Mouse (Mus musculus) neural tube, embryonic 14.5 days (tissue): ENCODE data around the gene Ccdc124. TPM values are rescaled to one million over a fixed set of nuclear protein-coding genes. Genes with fewer than 3 reads are reported as not detected.

Experiments
- ATAC-seq: fragments of 200-750 bp; cut with Nextera tagmentation; 2 replicates; pipeline ENCODE4 v1.8.0; 2017; ENCODE audit warnings: low read depth, mild to moderate bottlenecking, moderate TSS enrichment, moderate library complexity
- H3K27ac ChIP-seq: fragments of 300-500 bp; sonication (generic); 2 replicates; pipeline ENCODE4 v1.5.1; 2014; ENCODE audit warnings: low read depth, mild to moderate bottlenecking, control low read depth, low read length, moderate library complexity, mixed read lengths
- H3K27me3 ChIP-seq: fragments of 300-500 bp; sonication (generic); 2 replicates; pipeline ENCODE4 v1.6.1; 2014; ENCODE audit warnings: low read length; ENCODE audit not compliant: control insufficient read depth, insufficient read depth
- H3K36me3 ChIP-seq: fragments of 300-500 bp; sonication (generic); 2 replicates; pipeline ENCODE4 v1.6.1; 2014; ENCODE audit warnings: low read length, mixed read lengths; ENCODE audit not compliant: control insufficient read depth, insufficient read depth
- H3K4me1 ChIP-seq: fragments of 300-500 bp; sonication (generic); 2 replicates; pipeline ENCODE4 v1.6.1; 2014; ENCODE audit warnings: low read length; ENCODE audit not compliant: control insufficient read depth, insufficient read depth
- H3K4me2 ChIP-seq: fragments of 300-500 bp; sonication (generic); 2 replicates; pipeline ENCODE4 v1.6.1; 2014; ENCODE audit warnings: mild to moderate bottlenecking, low read depth, low read length, control low read depth
- H3K4me3 ChIP-seq: fragments of 300-500 bp; sonication (generic); 2 replicates; pipeline ENCODE4 v1.5.1; 2014; ENCODE audit warnings: low read depth, low read length, control low read depth, mixed read lengths
- H3K9ac ChIP-seq: fragments of 300-500 bp; sonication (generic); replicated peaks from 2 replicates; pipeline ENCODE4 v1.6.1; 2014; ENCODE audit warnings: low read depth, mild to moderate bottlenecking, control low read depth, low read length, mixed read lengths
- H3K9me3 ChIP-seq: fragments of 300-500 bp; sonication (generic); 2 replicates; pipeline ENCODE4 v1.6.1; 2016; ENCODE audit warnings: low read length; ENCODE audit not compliant: control insufficient read depth
- WGBS: fragments of 180-500 bp; shearing (Covaris S2); extraction: QIAGEN DNeasy Blood & Tissue Kit; methylation state at CpG from one replicate; pipeline ENCODE4 v1.1.7; 2014; 5-methylcytosine and 5-hydroxymethylcytosine counted together
- polyA plus RNA-seq: library from polyadenylated mRNA; unstranded; fragments of >200 nt; fragmentation: Nextera tagmentation; extraction: Ambion mirVana; gene quantifications from 2 replicates; pipeline ENCODE4 v1.2.1, GENCODE M21; 2014

The Ccdc124 gene
- 155 and 159 TPM in 2 replicates for polyA plus RNA-seq

DNA sequence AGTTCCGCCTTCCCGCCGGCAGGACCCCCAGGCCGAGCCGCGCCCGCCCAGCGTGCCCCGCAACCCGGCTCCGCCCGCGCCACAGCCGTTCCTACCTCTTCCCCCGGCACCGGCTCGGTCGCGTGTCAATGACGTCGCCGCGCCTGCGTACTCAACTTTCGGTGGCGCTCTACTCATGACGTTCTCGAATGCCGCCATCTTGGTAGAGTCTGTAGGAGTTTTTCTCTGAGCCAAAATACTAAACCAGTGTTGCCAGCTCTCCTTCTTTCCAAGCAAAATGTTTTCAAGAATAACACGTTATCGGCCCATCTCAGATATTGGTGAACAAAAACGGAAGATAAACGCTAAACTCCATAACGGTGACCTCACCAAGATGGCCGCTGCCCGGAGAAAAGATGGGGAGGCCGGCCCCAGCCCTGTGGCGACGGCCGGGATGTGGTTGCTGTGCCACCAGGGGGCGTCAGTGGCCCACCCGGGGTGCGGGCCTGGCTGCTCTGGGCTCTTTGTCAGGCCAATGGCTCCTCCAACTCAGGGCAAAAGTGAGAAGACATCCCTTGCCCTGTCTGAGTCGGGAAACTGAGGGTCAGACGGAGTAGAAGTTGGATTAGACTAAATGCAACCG is at the start of gene Ccdc124:
Ccdc124 (minus strand) TSS at position 572 of the 622 bp plus-strand sequence.
- peak within 1 kb of the TSS; percentile 92 for H3K4me2 ChIP-seq
- peak within 1 kb of the TSS; percentile 87 for H3K27ac ChIP-seq
- H3K36me3 ChIP-seq = no peaks in the 10 kb centered on the region
- H3K27me3 ChIP-seq = no peaks in the 10 kb centered on the region
- 1% methylated on average over 46 of the region's 46 CpGs for WGBS
- peaks cover 10% of the 10 kb centered on the region for H3K4me1 ChIP-seq
- ATAC-seq = peak; percentile 87
- H3K9ac ChIP-seq = peak within 1 kb of the TSS; percentile 75
- peak within 1 kb of the TSS; percentile 78 for H3K4me3 ChIP-seq
- no peaks in the 10 kb centered on the region for H3K9me3 ChIP-seq

- Histone ChIP-seq H3K9me3 (no peaks in the 10 kb centered on the region), H3K36me3 (peaks cover 26% of the 10 kb centered on the region), H3K4me1 (no peaks in the 10 kb centered on the region), H3K4me3 (no peak overlapping the region), H3K9ac (no peak overlapping the region), H3K4me2 (no peak overlapping the region), H3K27ac (no peak overlapping the region), H3K27me3 (no peaks in the 10 kb centered on the region)
- 92% methylated on average over 9 of the region's 9 CpGs for WGBS
- no peak for ATAC-seq
Measured at GRCm38 (mm10) chr8:70920049-70920922, 46.6 kb upstream of the Ccdc124 start.

- WGBS = 93% methylated on average over 17 of the region's 17 CpGs
- Histone ChIP-seq H3K27ac (no peak overlapping the region), H3K9me3 (no peaks in the 10 kb centered on the region), H3K27me3 (no peaks in the 10 kb centered on the region), H3K4me1 (no peaks in the 10 kb centered on the region), H3K4me3 (no peak overlapping the region), H3K4me2 (no peak overlapping the region), H3K36me3 (peaks cover 51% of the 10 kb centered on the region), H3K9ac (no peak overlapping the region)
- no peak for ATAC-seq
Measured at GRCm38 (mm10) chr8:70914704-70915103, 41.0 kb upstream of the Ccdc124 start.

GRCm38 (mm10) chr8:70913523-70913922 is 39.8 kb upstream of the Ccdc124 start:
- H3K27me3 ChIP-seq = no peaks in the 10 kb centered on the region
- no peak overlapping the region for H3K27ac ChIP-seq
- H3K4me3 ChIP-seq = no peak overlapping the region
- no peak for ATAC-seq
- no peaks in the 10 kb centered on the region for H3K9me3 ChIP-seq
- 95% methylated on average over 26 of the region's 26 CpGs for WGBS
- no peak overlapping the region for H3K9ac ChIP-seq
- peaks cover 51% of the 10 kb centered on the region for H3K36me3 ChIP-seq
- no peak overlapping the region for H3K4me2 ChIP-seq
- no peaks in the 10 kb centered on the region for H3K4me1 ChIP-seq

DNA sequence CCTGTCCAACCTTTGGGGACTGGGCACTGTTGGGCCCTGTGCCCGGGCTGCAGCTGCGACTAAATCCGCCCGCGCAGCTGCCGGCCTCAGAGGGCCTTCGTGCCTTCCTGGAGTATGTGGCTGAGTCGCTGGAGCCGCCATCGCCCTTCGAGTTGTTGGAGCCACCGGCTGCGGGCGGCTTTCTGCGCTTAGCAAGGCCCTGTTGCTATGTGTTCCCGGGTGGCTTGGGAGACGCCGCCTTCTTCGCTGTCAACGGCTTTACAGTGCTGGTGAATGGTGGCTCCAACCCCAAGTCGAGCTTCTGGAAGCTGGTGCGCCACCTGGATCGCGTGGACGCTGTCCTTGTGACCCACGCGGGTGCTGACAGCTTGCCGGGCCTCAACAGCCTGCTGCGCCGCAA is 39.2 kb upstream of the Ccdc124 start:
- 94% methylated on average over 30 of the region's 30 CpGs for WGBS
- no peaks in the 10 kb centered on the region for H3K9me3 ChIP-seq
- H3K4me2 ChIP-seq = no peak overlapping the region
- no peaks in the 10 kb centered on the region for H3K4me1 ChIP-seq
- no peak overlapping the region for H3K4me3 ChIP-seq
- no peaks in the 10 kb centered on the region for H3K27me3 ChIP-seq
- peaks cover 49% of the 10 kb centered on the region for H3K36me3 ChIP-seq
- ATAC-seq = no peak
- H3K9ac ChIP-seq = no peak overlapping the region
- H3K27ac ChIP-seq = no peak overlapping the region

DNA sequence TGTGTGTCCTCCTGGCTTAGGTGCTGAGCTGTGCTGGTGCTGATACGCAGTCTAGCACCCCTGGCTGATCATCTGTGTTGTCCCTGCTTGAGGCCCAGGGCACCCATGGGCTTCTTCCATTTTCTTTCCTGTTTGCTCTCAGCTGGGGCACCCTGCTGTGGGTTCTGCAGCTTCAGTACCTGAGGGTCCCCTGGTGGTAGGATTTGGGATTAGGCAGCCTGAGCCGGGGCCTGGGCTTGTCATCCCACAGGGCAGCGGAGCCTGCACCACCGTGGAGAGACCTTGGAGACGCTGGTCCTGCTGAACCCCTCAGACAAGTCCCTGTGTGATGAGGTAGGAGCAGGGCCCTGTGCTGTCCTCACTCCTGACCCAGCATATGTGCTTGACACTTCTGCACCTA is 37.9 kb upstream of the Ccdc124 start:
- 86% methylated on average over 5 of the region's 5 CpGs for WGBS
- H3K4me2 ChIP-seq = no peak overlapping the region
- H3K9me3 ChIP-seq = no peaks in the 10 kb centered on the region
- no peaks in the 10 kb centered on the region for H3K27me3 ChIP-seq
- no peak overlapping the region for H3K27ac ChIP-seq
- no peak overlapping the region for H3K9ac ChIP-seq
- H3K4me1 ChIP-seq = peaks cover 6% of the 10 kb centered on the region
- no peak overlapping the region for H3K4me3 ChIP-seq
- peaks cover 37% of the 10 kb centered on the region for H3K36me3 ChIP-seq
- ATAC-seq = no peak

GRCm38 (mm10) chr8:70907518-70907917 is 33.8 kb upstream of the Ccdc124 start:
- Histone ChIP-seq H3K9ac (no peak overlapping the region), H3K27ac (no peak overlapping the region), H3K4me1 (peaks cover 7% of the 10 kb centered on the region), H3K27me3 (no peaks in the 10 kb centered on the region), H3K4me2 (no peak overlapping the region), H3K36me3 (peaks cover 8% of the 10 kb centered on the region; the same call in 1 of the 2 replicates), H3K4me3 (no peak overlapping the region), H3K9me3 (no peaks in the 10 kb centered on the region)
- WGBS = 93% methylated on average over 2 of the region's 2 CpGs
- no peak for ATAC-seq

GRCm38 (mm10) chr8:70905831-70906736 is 32.3 kb upstream of the Ccdc124 start, which contains the start of gene Map1s:
Gene Map1s (plus strand): TSS chr8:70905932.
- peak within 1 kb of the TSS; percentile 90 for H3K9ac ChIP-seq
- no peaks in the 10 kb centered on the region for H3K9me3 ChIP-seq
- H3K4me3 ChIP-seq = peak within 1 kb of the TSS; percentile 86
- 0 out of 2 replicates have a peak, but pooled peaks cover 3% of the 10 kb centered on the region for H3K36me3 ChIP-seq
- H3K4me1 ChIP-seq = peaks cover 7% of the 10 kb centered on the region
- H3K27ac ChIP-seq = peak within 1 kb of the TSS; percentile 92
- ATAC-seq = peak; percentile 95
- H3K27me3 ChIP-seq = no peaks in the 10 kb centered on the region
- H3K4me2 ChIP-seq = peak within 1 kb of the TSS; percentile 92
- WGBS = under 1% methylated on average over 63 of the region's 86 CpGs
